Mouse (Mus musculus) bone marrow, adult 2 months (tissue): Measurements from ENCODE around the gene Ppm1l. TPM values are rescaled to one million over a fixed set of nuclear protein-coding genes. Genes with fewer than 3 reads are reported as not detected.
A peak's percentile ranks its signal among the peaks of the same experiment; 100 is the strongest.

Source experiments
- H3K27ac ChIP-seq: fragments of 200-500 bp; 2 replicates; pipeline ENCODE4 v1.5.1; 2012; ENCODE audit warnings: low read depth, mild to moderate bottlenecking, control low read depth, inconsistent platforms, low read length; ENCODE audit not compliant: control insufficient read depth, poor library complexity, insufficient read depth
- H3K4me1 ChIP-seq: fragments of 200-500 bp; 2 replicates; pipeline ENCODE4 v1.6.1; 2011; ENCODE audit warnings: low read length; ENCODE audit not compliant: control insufficient read depth, insufficient read depth
- H3K4me3 ChIP-seq: fragments of 200-500 bp; replicated peaks from 2 replicates; pipeline ENCODE3; 2011; ENCODE audit warnings: mild to moderate bottlenecking, low read depth, low read length, control low read depth; ENCODE audit not compliant: control insufficient read depth
- CTCF ChIP-seq: fragments of 200-500 bp; IDR thresholded peaks from 2 replicates; pipeline ENCODE4 v1.5.1; 2011; ENCODE audit warnings: low read length, control low read depth; ENCODE audit not compliant: control insufficient read depth, insufficient read depth
- POLR2A ChIP-seq: fragments of 200-500 bp; IDR thresholded peaks from 2 replicates; pipeline ENCODE4 v1.6.1; 2011; ENCODE audit warnings: low read depth, mild to moderate bottlenecking, control low read depth, low read length, borderline replicate concordance; ENCODE audit not compliant: control insufficient read depth
- WGBS: fragments of 180-500 bp; shearing (Covaris S2); methylation state at CpG from one replicate; pipeline ENCODE4 v1.1.7; 2018; 5-methylcytosine and 5-hydroxymethylcytosine counted together
- polyA plus RNA-seq: library from polyadenylated mRNA; stranded (reverse); fragments of >200 nt; gene quantifications from 2 replicates; pipeline ENCODE4 v1.2.4, GENCODE M21; 2011; ENCODE audit warnings: low replicate concordance; ENCODE audit not compliant: missing spikeins, insufficient read depth, insufficient read length

The Ppm1l gene
- polyA plus RNA-seq = 3.4 and 5.3 TPM in 2 replicates

GRCm38 (mm10) chr3:69316391-69317195 lies at the start of gene Ppm1l:
Gene Ppm1l (plus strand): TSS chr3:69316861.
- WGBS = under 1% methylated on average over 79 of the region's 80 CpGs
- peak within 1 kb of the TSS; percentile 91 for H3K27ac ChIP-seq
- peaks cover 3% of the 10 kb centered on the region; the same call in 1 of the 2 replicates for H3K4me1 ChIP-seq
- H3K4me3 ChIP-seq = peak within 1 kb of the TSS; percentile 94
- TF ChIP-seq POLR2A (peak; percentile 80; the same call in 1 of the 2 replicates), CTCF (no peak)

- Histone ChIP-seq H3K27ac (no peak overlapping the region), H3K4me3 (no peak overlapping the region), H3K4me1 (no peaks in the 10 kb centered on the region)
- TF ChIP-seq CTCF = no peak
- TF ChIP-seq POLR2A = no peak
- 76% methylated on average over 7 of the region's 7 CpGs for WGBS
Observed at GRCm38 (mm10) chr3:69271812-69272211, 44.8 kb upstream of the Ppm1l start.

- no peak for TF ChIP-seq CTCF
- no peak for TF ChIP-seq POLR2A
- H3K4me3 ChIP-seq = no peak overlapping the region
- no peaks in the 10 kb centered on the region for H3K4me1 ChIP-seq
- no peak overlapping the region for H3K27ac ChIP-seq
- WGBS = 84% methylated on average over 16 of the region's 16 CpGs
Observed at GRCm38 (mm10) chr3:69274018-69274663, 42.5 kb upstream of the Ppm1l start.

GRCm38 (mm10) chr3:69274664-69275312 lies 41.9 kb upstream of the Ppm1l start:
- Histone ChIP-seq H3K4me1 (no peaks in the 10 kb centered on the region), H3K27ac (no peak overlapping the region), H3K4me3 (no peak overlapping the region)
- 82% methylated on average over 15 of the region's 15 CpGs for WGBS
- no peak for TF ChIP-seq CTCF
- TF ChIP-seq POLR2A = no peak

GRCm38 (mm10) chr3:69278648-69279047 lies 38.0 kb upstream of the Ppm1l start:
- no peak for TF ChIP-seq CTCF
- no peak for TF ChIP-seq POLR2A
- H3K4me3 ChIP-seq = no peak overlapping the region
- 77% methylated on average over 6 of the region's 6 CpGs for WGBS
- no peak overlapping the region for H3K27ac ChIP-seq
- H3K4me1 ChIP-seq = no peaks in the 10 kb centered on the region

GRCm38 (mm10) chr3:69282406-69282805 lies 34.3 kb upstream of the Ppm1l start:
- WGBS = 83% methylated on average over 9 of the region's 9 CpGs
- no peak for TF ChIP-seq CTCF
- no peak for TF ChIP-seq POLR2A
- Histone ChIP-seq H3K4me3 (no peak overlapping the region), H3K27ac (no peak overlapping the region), H3K4me1 (no peaks in the 10 kb centered on the region)

GRCm38 (mm10) chr3:69283085-69283847 lies 33.4 kb upstream of the Ppm1l start:
- 80% methylated on average over 7 of the region's 7 CpGs for WGBS
- H3K4me1 ChIP-seq = no peaks in the 10 kb centered on the region
- TF ChIP-seq CTCF (no peak), POLR2A (no peak)
- no peak overlapping the region for H3K27ac ChIP-seq
- no peak overlapping the region for H3K4me3 ChIP-seq
